Mouse (Mus musculus): ENCODE results near the gene Pdgfra. TPM values are rescaled to one million over a fixed set of nuclear protein-coding genes. Genes with fewer than 3 reads are reported as not detected.

The Pdgfra gene
- polyA plus RNA-seq, 1 experiment from 2014 or later = 23.2 TPM

DNA sequence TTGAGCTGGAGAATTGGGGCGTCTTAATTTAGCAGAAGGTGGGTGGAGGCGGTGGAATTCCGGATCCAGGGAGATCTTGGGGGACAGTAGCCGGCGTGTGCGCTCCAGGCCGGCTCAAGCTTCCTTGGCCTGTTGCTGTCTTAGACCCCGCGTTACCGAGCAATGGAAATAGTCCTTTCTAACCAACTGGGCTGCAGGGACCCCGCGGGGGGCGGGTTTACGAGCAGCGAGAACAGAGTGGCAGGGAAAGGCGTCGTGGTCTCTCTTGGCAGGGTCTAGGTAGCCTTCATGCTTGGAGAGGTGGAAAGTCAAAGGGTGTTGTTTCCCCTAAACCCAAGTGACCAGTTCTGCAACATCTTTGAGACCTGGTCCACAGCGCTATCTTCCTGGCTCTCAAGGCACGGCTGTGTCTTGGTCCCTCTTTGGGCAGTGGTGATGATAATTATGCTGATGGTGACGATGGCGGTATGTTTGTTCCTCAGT, 4.5 kb downstream of the Pdgfra start:
- H3K4me2 ChIP-seq (replicated peaks) = peak overlapping the region; percentile 81
- H3K27me3 ChIP-seq = peaks cover 86% of the 10 kb centered on the region
- peak overlapping the region; percentile 44 for H3K4me3 ChIP-seq
- WGBS = 0% methylated on average over 20 of the region's 21 CpGs
- peak; percentile 42 for ATAC-seq (ENCODE audit: low FRiP score, low read depth)
- H3K4me1 ChIP-seq = peaks cover 23% of the 10 kb centered on the region
- H3K9ac ChIP-seq (replicated peaks) = peak overlapping the region; percentile 50
- no peak overlapping the region for H3K27ac ChIP-seq (replicated peaks)
- H3K36me3 ChIP-seq = no peaks in the 10 kb centered on the region
- H3K9me3 ChIP-seq = no peaks in the 10 kb centered on the region

GRCm38 (mm10) chr5:75157038-75157437, 4.9 kb downstream of the Pdgfra start:
- Histone ChIP-seq H3K4me2 (replicated peaks) (peak overlapping the region; percentile 81), H3K9ac (replicated peaks) (no peak overlapping the region; the same call in 1 of the 2 replicates), H3K27me3 (peaks cover 84% of the 10 kb centered on the region), H3K36me3 (no peaks in the 10 kb centered on the region), H3K4me1 (peaks cover 18% of the 10 kb centered on the region), H3K27ac (replicated peaks) (no peak overlapping the region), H3K9me3 (no peaks in the 10 kb centered on the region), H3K4me3 (peak overlapping the region; percentile 44)
- WGBS = 1% methylated on average over 3 of the region's 3 CpGs
- no peak for ATAC-seq (ENCODE audit: low FRiP score, low read depth)

DNA sequence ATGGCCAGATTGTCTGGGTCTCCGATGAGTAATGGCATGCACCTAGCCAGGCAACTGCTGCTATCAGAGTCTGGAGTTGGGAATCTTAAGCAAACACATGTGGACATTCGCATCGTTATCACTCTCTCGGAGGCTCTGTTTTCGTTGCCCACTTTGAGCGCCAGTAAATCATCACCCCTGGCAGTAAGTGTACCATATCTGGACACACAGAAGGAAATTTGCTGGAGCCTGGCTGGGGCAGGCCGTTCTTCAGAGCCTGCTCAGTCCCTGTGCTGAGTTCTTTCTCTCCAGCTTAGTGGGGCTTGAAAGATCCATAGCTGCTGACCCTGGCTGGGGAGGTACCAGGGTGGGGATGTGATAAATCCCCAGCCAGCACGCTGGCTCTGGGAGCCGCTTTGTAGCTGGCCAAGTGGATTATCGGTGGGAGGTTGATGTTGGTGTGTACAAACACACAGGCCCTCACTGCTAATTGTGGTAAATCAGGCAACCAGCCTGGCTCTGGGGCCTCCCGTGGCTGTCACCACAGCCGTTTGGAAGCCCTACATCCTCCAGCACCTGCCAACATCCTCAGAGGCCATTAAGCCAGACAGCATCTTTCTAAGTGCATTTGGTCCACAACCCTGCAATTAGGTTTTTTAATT, 8.6 kb downstream of the Pdgfra start:
- Histone ChIP-seq H3K27me3 (peaks cover 62% of the 10 kb centered on the region), H3K4me3 (no peak overlapping the region), H3K36me3 (no peaks in the 10 kb centered on the region), H3K27ac (replicated peaks) (no peak overlapping the region), H3K9ac (replicated peaks) (no peak overlapping the region), H3K4me2 (replicated peaks) (no peak overlapping the region), H3K9me3 (no peaks in the 10 kb centered on the region), H3K4me1 (no peaks in the 10 kb centered on the region; the same call in 1 of the 2 replicates)
- ATAC-seq (ENCODE audit: low FRiP score, low read depth) = no peak
- 57% methylated on average over 12 of the region's 12 CpGs for WGBS

DNA sequence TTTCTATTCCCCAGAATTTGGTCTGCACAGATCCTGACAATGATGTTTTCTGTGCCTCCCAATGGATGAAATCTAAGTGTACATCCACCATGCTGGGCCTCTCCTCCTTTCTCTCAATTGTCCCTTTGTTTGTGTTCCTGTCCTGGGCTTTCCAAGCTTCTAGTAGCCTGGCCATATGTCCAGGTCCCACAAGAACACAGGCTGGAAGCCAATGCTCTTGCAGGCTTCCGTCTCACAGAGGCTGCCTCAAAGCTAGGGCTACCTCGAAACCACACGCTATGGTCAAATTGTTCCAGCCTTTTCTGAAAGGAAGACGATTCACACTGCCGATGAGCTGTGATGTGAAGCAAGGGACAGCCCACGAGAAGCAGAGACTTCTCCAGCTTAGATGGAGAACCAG, 9.5 kb downstream of the Pdgfra start:
- 89% methylated on average over 6 of the region's 6 CpGs for WGBS
- no peak for ATAC-seq (ENCODE audit: low FRiP score, low read depth)
- H3K4me2 ChIP-seq (replicated peaks) = no peak overlapping the region
- H3K9ac ChIP-seq (replicated peaks) = no peak overlapping the region
- H3K27me3 ChIP-seq = peaks cover 57% of the 10 kb centered on the region
- H3K9me3 ChIP-seq = no peaks in the 10 kb centered on the region
- H3K4me1 ChIP-seq = no peaks in the 10 kb centered on the region; the same call in 1 of the 2 replicates
- H3K27ac ChIP-seq (replicated peaks) = no peak overlapping the region
- no peak overlapping the region for H3K4me3 ChIP-seq
- H3K36me3 ChIP-seq = no peaks in the 10 kb centered on the region

GRCm38 (mm10) chr5:75163289-75163951, 11.3 kb downstream of the Pdgfra start:
- Histone ChIP-seq H3K4me3 (no peak overlapping the region), H3K27ac (replicated peaks) (no peak overlapping the region), H3K27me3 (peaks cover 46% of the 10 kb centered on the region), H3K4me2 (replicated peaks) (no peak overlapping the region), H3K9ac (replicated peaks) (no peak overlapping the region), H3K36me3 (no peaks in the 10 kb centered on the region), H3K9me3 (no peaks in the 10 kb centered on the region), H3K4me1 (no peaks in the 10 kb centered on the region)
- no peak for ATAC-seq (ENCODE audit: low FRiP score, low read depth)
- WGBS = 85% methylated on average over 23 of the region's 23 CpGs

- no peak overlapping the region for H3K27ac ChIP-seq (replicated peaks)
- WGBS = 79% methylated on average over 4 of the region's 4 CpGs
- H3K27me3 ChIP-seq = peaks cover 34% of the 10 kb centered on the region
- H3K9ac ChIP-seq (replicated peaks) = no peak overlapping the region
- H3K4me3 ChIP-seq = no peak overlapping the region
- H3K9me3 ChIP-seq = no peaks in the 10 kb centered on the region
- H3K36me3 ChIP-seq = no peaks in the 10 kb centered on the region
- no peak for ATAC-seq (ENCODE audit: low FRiP score, low read depth)
- no peak overlapping the region for H3K4me2 ChIP-seq (replicated peaks)
- H3K4me1 ChIP-seq = no peaks in the 10 kb centered on the region
Measured at GRCm38 (mm10) chr5:75164688-75165087, 12.6 kb downstream of the Pdgfra start.

DNA sequence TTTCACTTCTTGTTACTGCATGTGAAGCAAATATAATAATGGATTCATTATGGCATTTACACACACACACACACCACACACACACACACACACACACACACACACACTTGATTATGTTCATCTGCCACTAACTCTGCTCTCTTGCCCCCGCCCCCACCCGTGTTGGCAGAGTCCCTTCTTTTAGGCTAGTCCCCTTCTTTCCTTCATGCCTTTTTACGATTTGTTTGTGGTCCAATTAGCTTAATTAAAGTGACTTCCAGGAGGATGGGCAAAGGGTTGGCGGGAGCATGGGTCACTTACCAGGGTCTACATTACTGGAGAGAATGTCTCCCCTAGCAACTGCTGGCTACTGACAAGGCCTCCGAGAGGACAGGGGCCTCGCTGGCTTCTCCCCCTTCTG, 17.7 kb downstream of the Pdgfra start:
- Histone ChIP-seq H3K4me3 (no peak overlapping the region), H3K4me2 (replicated peaks) (no peak overlapping the region), H3K9me3 (no peaks in the 10 kb centered on the region), H3K36me3 (no peaks in the 10 kb centered on the region), H3K27ac (replicated peaks) (no peak overlapping the region), H3K27me3 (peaks cover 8% of the 10 kb centered on the region; the same call in 1 of the 2 replicates), H3K4me1 (no peaks in the 10 kb centered on the region), H3K9ac (replicated peaks) (no peak overlapping the region)
- 69% methylated on average over 6 of the region's 6 CpGs for WGBS
- no peak for ATAC-seq (ENCODE audit: low FRiP score, low read depth)

DNA sequence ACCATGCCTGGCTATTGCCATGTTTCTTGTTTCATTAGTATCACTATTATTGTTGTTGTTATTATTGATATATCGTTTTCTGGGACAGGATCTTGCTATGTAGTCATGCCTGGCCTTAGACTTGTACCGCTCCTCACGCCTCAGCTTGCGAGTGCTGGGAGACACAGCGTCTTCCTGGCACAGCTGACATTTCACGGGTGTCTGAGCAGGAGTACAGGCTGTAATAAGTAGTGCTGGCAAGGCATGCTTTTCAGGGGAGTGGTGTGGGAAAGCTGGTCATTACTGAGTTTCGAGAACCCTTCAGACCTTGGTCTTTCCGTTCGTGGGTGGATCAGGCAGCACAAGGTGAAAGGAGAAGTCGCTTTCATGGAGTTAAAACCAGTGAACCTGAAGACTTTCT, 19.8 kb downstream of the Pdgfra start:
- no peak for ATAC-seq (ENCODE audit: low FRiP score, low read depth)
- no peaks in the 10 kb centered on the region for H3K27me3 ChIP-seq
- no peaks in the 10 kb centered on the region for H3K9me3 ChIP-seq
- WGBS = 84% methylated on average over 10 of the region's 10 CpGs
- no peaks in the 10 kb centered on the region for H3K36me3 ChIP-seq
- H3K27ac ChIP-seq (replicated peaks) = no peak overlapping the region
- H3K4me3 ChIP-seq = no peak overlapping the region
- no peak overlapping the region for H3K9ac ChIP-seq (replicated peaks)
- no peak overlapping the region for H3K4me2 ChIP-seq (replicated peaks)
- H3K4me1 ChIP-seq = no peaks in the 10 kb centered on the region

GRCm38 (mm10) chr5:75179249-75179648, 27.2 kb downstream of the Pdgfra start:
- no peak overlapping the region for H3K9ac ChIP-seq (replicated peaks)
- no peaks in the 10 kb centered on the region for H3K9me3 ChIP-seq
- no peak overlapping the region for H3K4me3 ChIP-seq
- H3K4me2 ChIP-seq (replicated peaks) = no peak overlapping the region
- ATAC-seq (ENCODE audit: low FRiP score, low read depth) = no peak
- no peaks in the 10 kb centered on the region for H3K4me1 ChIP-seq
- 76% methylated on average over 10 of the region's 10 CpGs for WGBS
- no peaks in the 10 kb centered on the region for H3K27me3 ChIP-seq
- no peak overlapping the region for H3K27ac ChIP-seq (replicated peaks)
- H3K36me3 ChIP-seq = no peaks in the 10 kb centered on the region

DNA sequence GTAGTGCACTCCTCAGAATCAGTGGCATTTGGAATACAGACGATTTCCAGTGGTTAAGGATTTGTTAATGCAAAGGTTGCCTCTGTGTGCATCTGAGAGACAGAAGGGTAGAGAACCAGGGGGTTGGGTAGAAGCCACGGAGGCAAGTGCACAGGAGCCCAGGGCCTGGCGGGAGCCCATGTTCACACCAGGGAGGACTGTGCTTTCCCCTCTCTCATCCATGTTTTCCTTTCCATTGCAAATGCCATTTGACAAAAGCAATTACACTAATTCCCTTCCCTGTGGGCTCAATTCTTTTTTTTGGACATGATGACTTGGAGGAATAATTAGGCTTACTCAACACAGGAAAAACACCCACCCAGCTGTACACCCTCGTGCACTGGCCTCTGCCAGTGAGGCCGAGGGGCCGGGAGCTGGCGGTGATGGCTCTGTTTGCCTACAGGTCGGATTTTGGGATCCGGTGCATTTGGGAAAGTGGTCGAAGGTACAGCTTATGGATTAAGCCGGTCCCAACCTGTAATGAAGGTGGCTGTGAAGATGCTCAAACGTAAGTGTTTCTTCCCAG, 27.7 kb downstream of the Pdgfra start:
- Histone ChIP-seq H3K27ac (replicated peaks) (no peak overlapping the region), H3K4me2 (replicated peaks) (no peak overlapping the region), H3K27me3 (no peaks in the 10 kb centered on the region), H3K4me1 (no peaks in the 10 kb centered on the region), H3K36me3 (no peaks in the 10 kb centered on the region), H3K9ac (replicated peaks) (no peak overlapping the region), H3K9me3 (no peaks in the 10 kb centered on the region), H3K4me3 (no peak overlapping the region)
- ATAC-seq (ENCODE audit: low FRiP score, low read depth) = no peak
- 81% methylated on average over 12 of the region's 12 CpGs for WGBS

DNA sequence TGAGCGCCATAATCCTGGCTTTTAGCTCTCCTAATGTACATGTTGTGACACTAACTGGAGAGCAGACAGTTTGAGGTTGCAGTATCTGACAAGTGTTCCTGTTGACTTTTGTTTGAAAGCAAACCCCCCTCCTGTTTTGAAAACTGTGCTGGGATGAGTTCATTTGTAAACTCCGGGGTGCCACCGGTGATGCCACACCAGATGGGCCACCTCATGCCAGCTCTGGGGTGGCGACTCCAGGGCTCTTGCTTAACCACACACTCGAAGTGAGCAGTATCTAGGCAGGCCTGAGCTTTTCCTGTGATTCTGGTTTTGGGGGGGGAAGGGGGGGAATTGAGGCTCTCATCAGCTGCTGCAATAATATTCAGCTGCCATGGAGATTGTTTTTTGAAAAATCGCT, 31.6 kb downstream of the Pdgfra start:
- H3K4me1 ChIP-seq = no peaks in the 10 kb centered on the region
- no peak overlapping the region for H3K4me3 ChIP-seq
- H3K4me2 ChIP-seq (replicated peaks) = no peak overlapping the region
- 90% methylated on average over 6 of the region's 6 CpGs for WGBS
- ATAC-seq (ENCODE audit: low FRiP score, low read depth) = no peak
- no peaks in the 10 kb centered on the region for H3K36me3 ChIP-seq
- H3K9ac ChIP-seq (replicated peaks) = no peak overlapping the region
- no peaks in the 10 kb centered on the region for H3K27me3 ChIP-seq
- H3K27ac ChIP-seq (replicated peaks) = no peak overlapping the region
- no peaks in the 10 kb centered on the region for H3K9me3 ChIP-seq

DNA sequence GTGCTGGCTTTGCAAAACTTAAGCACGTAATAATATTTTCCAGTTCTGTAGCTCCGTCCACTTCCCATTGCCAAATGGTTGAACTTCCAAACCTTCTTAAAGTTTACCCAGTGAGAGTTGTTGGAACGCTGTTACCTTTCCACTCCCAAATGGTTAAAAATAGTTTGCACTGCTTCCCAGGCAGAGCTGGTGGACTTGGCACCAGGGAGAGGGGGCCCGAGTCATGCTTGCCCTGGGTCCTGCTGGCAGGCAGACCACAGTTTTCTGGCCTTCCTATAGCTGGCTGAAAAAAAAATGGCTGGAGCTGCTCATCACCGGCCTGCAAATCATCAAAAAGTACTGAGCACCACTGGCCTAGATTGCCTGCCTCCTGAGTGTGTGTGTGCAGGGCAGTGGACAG, 32.0 kb downstream of the Pdgfra start:
- H3K27me3 ChIP-seq = no peaks in the 10 kb centered on the region
- no peak overlapping the region for H3K27ac ChIP-seq (replicated peaks)
- H3K4me2 ChIP-seq (replicated peaks) = no peak overlapping the region
- H3K4me3 ChIP-seq = no peak overlapping the region
- no peaks in the 10 kb centered on the region for H3K4me1 ChIP-seq
- 94% methylated on average over 5 of the region's 5 CpGs for WGBS
- H3K36me3 ChIP-seq = no peaks in the 10 kb centered on the region
- ATAC-seq (ENCODE audit: low FRiP score, low read depth) = no peak
- H3K9ac ChIP-seq (replicated peaks) = no peak overlapping the region
- no peaks in the 10 kb centered on the region for H3K9me3 ChIP-seq

Data from midbrain, embryonic 12.5 days (tissue).